ENCODE assay signal across 15 mouse cellular contexts in the genomic region with DNA sequence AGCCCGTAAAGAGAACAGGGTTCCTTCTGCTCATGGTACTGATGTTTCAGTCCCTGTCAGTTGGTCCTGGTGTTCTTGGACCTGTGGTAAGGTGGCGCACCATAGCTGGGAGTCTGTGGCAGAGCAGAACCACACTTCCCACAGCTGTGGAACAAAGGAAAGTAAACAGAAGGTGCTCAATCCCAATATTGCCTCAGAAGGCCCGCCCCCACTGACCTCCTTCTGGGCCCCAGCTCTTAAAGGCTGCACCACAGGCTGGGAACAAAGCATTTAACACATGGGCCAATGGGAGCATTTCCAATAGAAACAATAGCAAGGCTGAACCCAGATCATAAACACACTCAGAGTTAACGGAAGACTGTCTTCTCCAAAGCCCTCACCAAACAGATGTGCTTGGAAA. TPM values are rescaled to one million over a fixed set of nuclear protein-coding genes. Genes with fewer than 3 reads are reported as not detected.
DNase-seq lines count a peak whose midpoint lies in the region; ATAC-seq lines count a peak whose summit lies in the region.
"Had no signal": no experiment of that assay in that cellular context is flagged by ENCODE, and none has a peak within 500 bp of the region (broad histone marks: within the 10 kb centered on the region; RNA-seq: fewer than 3 reads in every experiment).

No protein-coding gene starts in this region.

- no peaks in the 10 kb centered on the region for H3K27me3 ChIP-seq in forebrain, embryonic 14.5 days (replicated peaks; ENCODE audit: control insufficient read depth, insufficient read depth, low read length)
- H3K27me3 ChIP-seq in forebrain, embryonic 13.5 days, result no peaks in the 10 kb centered on the region
- no peaks in the 10 kb centered on the region for H3K27me3 ChIP-seq in midbrain, embryonic 11.5 days (ENCODE audit: control insufficient read depth, insufficient read depth, low read length)
- H3K27me3 ChIP-seq in midbrain, embryonic 14.5 days (ENCODE audit: control insufficient read depth, insufficient read depth, low read length), result no peaks in the 10 kb centered on the region
- H3K27me3 ChIP-seq in stomach, embryonic 16.5 days (ENCODE audit: control insufficient read depth, insufficient read depth, low read length), result no peaks in the 10 kb centered on the region
- H3K27me3 ChIP-seq: embryonic facial prominence, embryonic 12.5 days had no signal

- peak; percentile 3 for DNase-seq in forebrain, embryonic 14.5 days (ENCODE audit: low spot score)
- peak; percentile 8 for DNase-seq in midbrain, embryonic 11.5 days (ENCODE audit: low spot score, missing footprints)
- no peak for DNase-seq in midbrain, embryonic 14.5 days
- DNase-seq in adipocyte (ENCODE audit: low spot score), result peak; percentile 66
- DNase-seq: adrenal gland, postnatal 14 days; cerebellum, adult 2 months; forebrain, postnatal 0 days; gastrocnemius, postnatal 14 days; heart, postnatal 14 days had no signal

- no peak overlapping the region for H3K27ac ChIP-seq in forebrain, embryonic 14.5 days (ENCODE audit: low read depth, low read length)
- no peak overlapping the region for H3K27ac ChIP-seq in forebrain, embryonic 13.5 days
- no peak overlapping the region for H3K27ac ChIP-seq in midbrain, embryonic 11.5 days (ENCODE audit: low read depth, low read length)
- no peak overlapping the region for H3K27ac ChIP-seq in midbrain, embryonic 14.5 days (replicated peaks; ENCODE audit: low read depth, low read length)
- no peak overlapping the region for H3K27ac ChIP-seq in stomach, embryonic 16.5 days (ENCODE audit: low read length)
- H3K27ac ChIP-seq: embryonic facial prominence, embryonic 12.5 days; heart, embryonic 10.5 days; hindbrain, embryonic 14.5 days had no signal

- no peaks in the 10 kb centered on the region for H3K36me3 ChIP-seq in forebrain, embryonic 14.5 days (ENCODE audit: control insufficient read depth, insufficient read depth, low read length)
- no peaks in the 10 kb centered on the region for H3K36me3 ChIP-seq in forebrain, embryonic 13.5 days (ENCODE audit: poor library complexity, severe bottlenecking)
- H3K36me3 ChIP-seq in midbrain, embryonic 11.5 days (ENCODE audit: control insufficient read depth, insufficient read depth, low read length), result no peaks in the 10 kb centered on the region
- H3K36me3 ChIP-seq in midbrain, embryonic 14.5 days (ENCODE audit: control insufficient read depth, insufficient read depth, low read length), result no peaks in the 10 kb centered on the region
- no peaks in the 10 kb centered on the region for H3K36me3 ChIP-seq in stomach, embryonic 16.5 days (ENCODE audit: control insufficient read depth, insufficient read depth, low read length)
- H3K36me3 ChIP-seq: embryonic facial prominence, embryonic 12.5 days; heart, embryonic 10.5 days had no signal

- no peak overlapping the region for H3K4me2 ChIP-seq in forebrain, embryonic 14.5 days (ENCODE audit: low read length)
- H3K4me2 ChIP-seq in forebrain, embryonic 13.5 days, result no peak overlapping the region
- H3K4me2 ChIP-seq in midbrain, embryonic 11.5 days, result no peak overlapping the region
- no peak overlapping the region for H3K4me2 ChIP-seq in midbrain, embryonic 14.5 days (ENCODE audit: low read length)
- H3K4me2 ChIP-seq in stomach, embryonic 16.5 days (ENCODE audit: low read depth, low read length), result no peak overlapping the region
- H3K4me2 ChIP-seq: embryonic facial prominence, embryonic 12.5 days; hindbrain, embryonic 14.5 days had no signal

- 69% methylated on average over 4 of the region's 4 CpGs for WGBS in forebrain, embryonic 14.5 days
- WGBS in forebrain, embryonic 13.5 days, result 70% methylated on average over 4 of the region's 4 CpGs
- WGBS in midbrain, embryonic 11.5 days, result 77% methylated on average over 4 of the region's 4 CpGs
- 83% methylated on average over 4 of the region's 4 CpGs for WGBS in midbrain, embryonic 14.5 days
- WGBS in stomach, embryonic 16.5 days, result 63% methylated on average over 4 of the region's 4 CpGs

- no peak overlapping the region for H3K4me3 ChIP-seq in forebrain, embryonic 14.5 days (ENCODE audit: low read depth, low read length)
- H3K4me3 ChIP-seq in forebrain, embryonic 13.5 days, result no peak overlapping the region
- no peak overlapping the region for H3K4me3 ChIP-seq in midbrain, embryonic 11.5 days (ENCODE audit: low read depth, low read length)
- H3K4me3 ChIP-seq in midbrain, embryonic 14.5 days (replicated peaks; ENCODE audit: low read depth, low read length), result no peak overlapping the region
- no peak overlapping the region for H3K4me3 ChIP-seq in stomach, embryonic 16.5 days (replicated peaks; ENCODE audit: low read length)
- H3K4me3 ChIP-seq: embryonic facial prominence, embryonic 12.5 days; heart, embryonic 10.5 days had no signal

- H3K9ac ChIP-seq in forebrain, embryonic 14.5 days (ENCODE audit: low read length), result no peak overlapping the region
- no peak overlapping the region for H3K9ac ChIP-seq in forebrain, embryonic 13.5 days
- H3K9ac ChIP-seq in midbrain, embryonic 11.5 days (ENCODE audit: low read length), result no peak overlapping the region
- H3K9ac ChIP-seq in midbrain, embryonic 14.5 days (replicated peaks; ENCODE audit: low read length), result no peak overlapping the region
- no peak overlapping the region for H3K9ac ChIP-seq in stomach, embryonic 16.5 days (ENCODE audit: low read length)
- H3K9ac ChIP-seq: embryonic facial prominence, embryonic 12.5 days; forebrain, postnatal 0 days; hindbrain, embryonic 14.5 days had no signal

- no peak for ATAC-seq in forebrain, embryonic 14.5 days
- no peak for ATAC-seq in forebrain, embryonic 13.5 days
- no peak for ATAC-seq in midbrain, embryonic 11.5 days (ENCODE audit: low FRiP score)
- ATAC-seq in midbrain, embryonic 14.5 days (ENCODE audit: low FRiP score, low TSS enrichment), result no peak
- ATAC-seq in stomach, embryonic 16.5 days (ENCODE audit: insufficient read depth, low FRiP score), result 0 out of 2 replicates have a peak, but pooled peaks have one; percentile 7
- no peak for ATAC-seq in inflammation-experienced regulatory T-cells, adult 6 months
- ATAC-seq: forebrain, postnatal 0 days had no signal

- H3K9me3 ChIP-seq in forebrain, embryonic 14.5 days (replicated peaks; ENCODE audit: control insufficient read depth, low read length), result no peaks in the 10 kb centered on the region
- no peaks in the 10 kb centered on the region for H3K9me3 ChIP-seq in forebrain, embryonic 13.5 days (replicated peaks)
- H3K9me3 ChIP-seq in midbrain, embryonic 11.5 days (ENCODE audit: control insufficient read depth, low read length), result no peaks in the 10 kb centered on the region
- H3K9me3 ChIP-seq in midbrain, embryonic 14.5 days (ENCODE audit: control insufficient read depth, low read length), result no peaks in the 10 kb centered on the region
- H3K9me3 ChIP-seq in stomach, embryonic 16.5 days (replicated peaks; ENCODE audit: control insufficient read depth, low read length), result no peaks in the 10 kb centered on the region
- H3K9me3 ChIP-seq: embryonic facial prominence, embryonic 12.5 days; heart, embryonic 10.5 days had no signal

- no peaks in the 10 kb centered on the region for H3K4me1 ChIP-seq in forebrain, embryonic 14.5 days (ENCODE audit: control insufficient read depth, insufficient read depth, low read length)
- H3K4me1 ChIP-seq in forebrain, embryonic 13.5 days, result no peaks in the 10 kb centered on the region
- H3K4me1 ChIP-seq in midbrain, embryonic 11.5 days (ENCODE audit: control insufficient read depth, insufficient read depth, low read length), result no peaks in the 10 kb centered on the region
- no peaks in the 10 kb centered on the region for H3K4me1 ChIP-seq in midbrain, embryonic 14.5 days (ENCODE audit: control insufficient read depth, insufficient read depth, low read length)
- H3K4me1 ChIP-seq in stomach, embryonic 16.5 days (ENCODE audit: control insufficient read depth, insufficient read depth, low read length), result no peaks in the 10 kb centered on the region
- H3K4me1 ChIP-seq: heart, embryonic 10.5 days had no signal

RNA-seq across cellular contexts. Expression of a gene that starts 50.9 kb away (rescaled TPM):
- polyA plus RNA-seq in forebrain, embryonic 14.5 days (2014; fragmentation: Nextera tagmentation; extraction: Ambion mirVana), result 8.5 and 8.6 TPM in 2 replicates
- polyA plus RNA-seq in forebrain, embryonic 13.5 days (2015; fragmentation: Nextera tagmentation; extraction: Ambion mirVana), result 8.4 and 9.1 TPM in 2 replicates
- 17.7 and 17.8 TPM in 2 replicates for polyA plus RNA-seq in midbrain, embryonic 11.5 days (2014; fragmentation: Nextera tagmentation; extraction: Ambion mirVana)
- 7.5 and 13.1 TPM in 2 replicates for polyA plus RNA-seq in midbrain, embryonic 14.5 days (2014; fragmentation: Nextera tagmentation; extraction: Ambion mirVana)
- polyA plus RNA-seq in stomach, embryonic 16.5 days (2015; fragmentation: Nextera tagmentation; extraction: Ambion mirVana), result 12.8 and 13.6 TPM in 2 replicates
- polyA plus RNA-seq in inflammation-experienced regulatory T-cells, adult 6 months (2017; shearing (Covaris generic)), result 1 to 10 TPM; 4.5 to 5.8 (median 5.6) TPM
